Mouse (Mus musculus): ENCODE data around the gene Zc3h4.
"Not testable (repeated sequence)": the region's sequence is repeated elsewhere in the genome, so short reads cannot be mapped to it uniquely, and the experiment has no call there.

Zc3h4 gene

DNA sequence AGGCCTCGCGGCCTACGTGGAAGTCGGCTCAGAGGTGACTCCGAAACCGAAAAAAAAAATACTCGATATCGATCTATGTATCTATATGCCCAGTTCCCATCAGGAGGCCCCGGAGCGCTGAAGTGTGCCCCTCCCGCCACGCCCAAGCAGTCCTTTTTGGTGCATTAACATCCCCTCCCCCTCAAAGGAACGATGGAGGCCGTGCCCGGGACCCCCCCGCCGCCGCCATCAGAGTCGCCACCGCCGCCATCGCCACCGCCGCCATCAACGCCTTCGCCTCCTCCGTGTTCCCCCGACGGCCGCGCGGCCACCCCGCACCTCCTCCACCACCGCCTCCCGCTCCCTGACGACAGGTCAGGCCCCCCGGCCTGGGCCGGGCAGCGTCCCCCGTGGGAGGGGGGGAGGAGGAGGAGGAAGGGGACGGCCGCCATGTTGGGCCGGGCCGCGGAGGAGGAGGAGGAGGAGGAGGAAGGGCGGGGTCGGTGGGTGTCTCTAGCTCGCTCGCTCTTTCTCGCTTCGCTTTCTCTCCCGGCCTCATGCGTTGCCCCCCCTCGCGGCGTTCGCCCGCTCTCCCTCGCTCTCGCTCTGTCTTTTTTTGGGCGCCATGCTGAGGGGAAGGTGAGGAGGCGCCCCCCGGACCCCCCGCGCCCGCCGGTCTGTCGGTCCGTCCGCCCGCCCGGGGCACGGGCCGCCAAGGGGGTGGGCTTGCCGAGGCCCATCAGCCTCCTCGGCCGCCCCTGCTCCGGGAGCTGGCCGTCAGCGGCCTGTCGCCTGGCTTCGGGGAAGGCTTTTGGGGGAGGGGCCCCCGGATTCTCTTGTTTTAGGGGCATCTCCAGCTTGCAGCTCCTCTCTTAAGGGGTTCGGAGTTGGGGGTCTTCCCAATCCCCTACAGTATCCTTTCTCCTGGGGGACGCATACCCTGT, at the start of gene Zc3h4:
TSS of gene Zc3h4 (plus strand) at position 222 of the 923 bp plus-strand sequence.
- DNase-seq, result peak; percentile 91

DNA sequence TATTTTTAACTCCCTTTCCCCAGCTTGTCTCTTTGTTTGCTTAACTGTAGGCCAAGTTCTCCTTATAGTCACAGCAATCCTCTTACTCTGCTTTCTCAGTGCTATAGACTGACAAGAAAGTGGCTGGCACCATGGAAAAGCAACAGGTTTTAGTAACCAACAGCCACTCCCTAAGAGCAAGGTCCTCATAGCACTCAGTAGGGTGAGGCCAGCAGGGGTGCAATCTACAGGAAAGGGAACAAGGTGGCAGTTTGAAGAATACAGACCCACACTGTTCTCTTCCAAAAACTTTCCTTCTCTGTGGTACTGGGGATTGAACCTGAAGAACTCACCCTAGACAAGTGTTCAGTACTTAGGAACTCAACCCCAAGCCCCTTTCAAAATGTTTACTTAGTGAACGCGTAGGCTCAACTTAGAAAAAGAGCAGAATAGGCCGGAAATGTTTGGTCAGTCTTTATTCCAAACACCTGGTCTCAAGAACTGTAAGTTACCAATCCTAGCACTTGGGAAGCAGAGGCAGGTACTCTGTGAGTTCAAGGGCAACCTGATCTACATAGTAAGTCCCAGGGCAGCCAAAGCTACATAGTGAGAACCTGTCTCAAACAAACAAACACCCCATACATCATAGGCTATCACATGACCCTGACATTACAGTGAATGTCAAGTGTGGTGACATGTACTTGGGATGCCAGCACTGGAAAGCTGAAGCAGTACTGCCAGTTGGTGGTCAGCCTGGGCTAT, 44.7 kb upstream of the Zc3h4 start:
- DNase-seq, result no peak

DNA sequence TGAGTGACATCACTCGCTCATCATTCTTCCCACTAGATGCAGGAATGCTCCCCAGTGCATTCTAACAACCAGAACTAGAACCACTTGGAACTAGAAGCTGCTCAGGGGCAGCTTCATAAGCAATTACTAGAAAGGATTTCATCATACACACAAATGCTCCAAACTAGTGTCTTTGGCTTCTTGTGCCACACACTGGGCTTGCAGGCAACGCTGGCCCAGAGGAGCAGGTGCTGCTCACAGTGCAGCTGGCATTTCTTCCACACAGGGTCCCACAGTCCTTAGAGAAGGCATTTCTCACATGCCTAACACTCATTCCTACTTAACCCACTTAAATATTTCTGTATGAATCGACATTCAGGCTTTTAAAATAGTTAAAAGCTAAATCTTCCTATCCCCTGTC, 43.1 kb upstream of the Zc3h4 start:
- DNase-seq, result no peak

DNA sequence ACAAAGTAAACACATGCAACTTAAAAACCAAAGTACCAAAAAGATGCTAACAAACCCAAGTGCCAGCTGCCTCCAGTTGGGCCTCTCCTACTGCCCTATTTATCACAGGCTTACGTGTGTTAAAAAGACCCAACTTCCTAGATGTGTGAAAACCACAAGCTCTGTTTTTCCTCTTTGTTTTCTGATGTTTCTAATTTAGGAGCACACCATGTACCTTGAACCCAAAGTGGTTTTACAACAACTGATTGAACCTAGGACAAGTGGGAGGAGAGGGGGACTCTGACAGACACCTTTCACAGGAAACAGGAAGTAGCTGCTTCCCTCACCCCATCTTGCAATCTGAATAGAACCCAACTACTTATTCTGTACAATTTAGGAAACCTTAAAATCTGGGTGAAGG, 36.4 kb upstream of the Zc3h4 start:
- DNase-seq, result no peak

DNA sequence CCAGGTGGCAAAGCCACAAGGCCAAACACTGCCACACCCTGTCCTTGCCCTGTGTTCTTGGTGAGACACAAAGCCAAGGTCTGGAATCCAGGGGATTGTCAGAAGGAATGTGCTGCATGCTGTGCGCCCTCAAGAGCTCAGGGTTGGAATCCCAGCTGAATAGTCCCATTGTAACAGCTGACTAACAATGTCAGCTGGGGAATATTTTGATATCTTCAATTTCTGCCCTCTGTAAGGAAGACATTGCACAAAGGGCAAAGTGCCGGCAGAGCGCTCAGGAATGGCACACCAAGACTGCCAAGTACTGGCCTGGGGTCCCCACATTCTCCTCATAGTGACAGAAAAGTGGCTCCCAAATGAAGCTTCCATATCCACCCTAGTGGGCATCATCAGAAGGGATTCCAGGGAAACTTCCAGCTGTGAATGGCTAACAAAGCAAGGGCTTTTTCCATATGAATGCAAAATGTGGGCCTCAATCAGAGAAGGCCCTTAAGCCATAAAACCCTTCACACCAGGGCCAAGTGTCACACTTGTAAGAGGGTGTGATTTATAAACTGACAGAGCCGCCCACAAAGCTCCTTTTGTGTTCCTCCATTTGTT, 35.7 kb upstream of the Zc3h4 start:
- DNase-seq, result no peak

DNA sequence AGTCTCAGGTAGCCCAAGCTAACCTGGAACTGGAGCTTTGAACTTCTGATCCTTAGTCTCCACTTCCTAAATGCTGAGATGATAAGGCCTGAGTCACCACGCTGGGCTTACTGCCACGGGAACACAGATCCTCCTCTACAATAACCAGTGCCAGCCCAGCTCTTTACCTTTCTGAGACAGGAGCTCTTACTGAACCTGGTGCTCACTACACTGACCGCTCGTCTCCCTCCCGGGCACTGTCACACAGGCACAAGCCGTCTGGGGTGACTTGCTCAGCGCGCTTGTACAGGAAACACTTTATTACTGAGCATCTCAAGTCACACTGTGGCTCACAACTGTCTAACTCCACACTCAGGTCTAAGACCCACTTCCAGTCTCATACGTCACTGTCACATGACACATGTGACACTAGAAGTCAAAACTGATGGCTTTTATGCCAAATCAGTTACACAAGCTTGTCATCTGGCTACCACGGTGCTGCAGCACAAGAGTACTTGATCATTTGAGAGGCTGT, 34.5 kb upstream of the Zc3h4 start:
- no peak for DNase-seq

DNA sequence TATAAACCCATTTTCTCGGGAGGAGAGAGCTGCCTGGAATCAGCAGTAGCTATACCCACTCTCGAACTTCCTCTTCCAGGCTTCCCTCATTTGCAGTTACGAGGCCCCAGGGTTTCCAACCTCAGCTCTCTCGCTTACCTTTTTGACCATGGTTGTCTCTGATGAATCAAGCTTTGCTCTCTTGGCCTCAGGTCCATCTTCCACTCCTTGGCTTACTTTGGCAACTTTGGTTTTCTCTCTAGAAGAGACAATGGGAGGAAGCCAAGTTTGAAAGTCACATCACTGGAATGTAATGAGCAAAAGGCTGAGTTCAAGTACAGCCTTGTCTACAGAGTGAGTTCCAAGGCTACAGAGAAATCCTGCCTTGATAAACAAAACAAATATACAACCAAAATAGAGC, 34.0 kb upstream of the Zc3h4 start:
- DNase-seq, result no peak

DNA sequence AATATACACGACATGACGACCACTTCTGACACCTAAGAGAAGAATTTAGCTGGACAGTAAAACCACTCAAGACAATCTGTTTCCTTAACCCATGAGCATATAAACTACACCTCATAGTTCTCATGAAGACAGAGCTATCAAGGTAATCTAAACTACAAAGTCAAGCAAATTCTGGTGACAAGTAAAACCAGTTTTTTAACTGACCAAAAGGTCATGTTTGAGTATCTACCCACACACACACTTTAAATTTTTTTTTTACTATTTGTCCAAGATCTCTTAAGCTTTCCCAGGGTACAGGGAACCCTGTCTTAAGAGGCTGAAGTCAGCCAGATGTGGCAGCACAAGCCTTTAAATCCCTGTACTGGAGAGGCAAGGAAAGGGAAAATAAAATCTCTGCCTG, 31.9 kb upstream of the Zc3h4 start:
- no peak for DNase-seq

DNA sequence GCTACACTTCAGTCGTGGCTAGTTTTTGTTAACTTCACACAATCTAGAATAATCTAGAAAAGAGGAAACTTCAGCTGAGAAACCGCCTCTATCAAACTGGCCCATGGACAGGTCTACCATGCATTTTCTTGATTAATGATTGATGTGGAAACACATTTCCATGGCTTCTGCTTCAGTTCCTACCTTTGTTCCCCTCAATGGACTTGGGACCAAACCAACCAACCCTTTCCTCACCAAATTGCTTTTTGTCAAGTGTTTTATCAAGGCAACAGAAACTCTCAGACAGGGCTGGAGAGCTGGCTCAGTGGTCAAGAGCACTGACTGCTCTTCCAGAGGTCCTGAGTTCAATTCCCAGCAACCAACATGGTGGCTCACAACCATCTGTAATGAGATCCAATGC, 30.1 kb upstream of the Zc3h4 start:
- DNase-seq, result no peak

DNA sequence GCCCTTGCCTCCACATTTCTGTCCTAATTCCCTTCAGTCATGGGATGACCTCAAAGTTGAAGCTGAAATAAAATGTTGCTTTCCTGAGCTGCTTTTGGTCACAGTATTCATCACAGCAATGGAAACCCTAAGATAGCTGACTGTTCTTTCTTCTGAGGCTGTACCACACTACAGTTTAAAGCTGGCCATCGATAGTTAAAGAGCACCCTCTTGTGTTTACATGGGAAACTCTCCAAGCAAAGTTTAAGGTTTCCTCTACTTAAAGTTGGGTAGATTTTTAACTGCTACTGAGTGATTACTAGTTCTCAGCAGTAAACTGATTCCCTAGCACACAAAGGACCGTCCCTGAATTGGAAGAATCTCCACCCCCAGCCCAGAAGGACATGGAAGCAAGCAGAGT, 27.0 kb upstream of the Zc3h4 start:
- no peak for DNase-seq

DNA sequence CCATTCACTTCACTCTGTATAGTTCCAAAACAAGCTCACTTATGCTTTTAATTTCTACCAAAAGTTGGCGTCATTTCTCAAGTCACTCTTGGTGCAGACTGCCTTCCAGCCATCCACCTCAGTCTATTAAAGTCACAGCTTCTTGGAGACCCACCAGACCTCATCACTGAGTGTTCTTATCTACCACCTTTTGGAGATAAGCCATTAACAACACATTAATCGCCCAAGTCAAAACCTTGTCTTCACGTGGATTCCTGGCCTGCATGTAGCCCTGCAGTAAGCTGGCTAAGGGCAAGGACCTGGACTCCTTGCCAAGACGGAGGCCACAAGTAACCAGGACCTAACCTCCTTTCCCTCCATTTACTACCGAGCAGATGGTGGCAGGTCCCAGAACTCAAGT, 25.7 kb upstream of the Zc3h4 start:
- no peak for DNase-seq

DNA sequence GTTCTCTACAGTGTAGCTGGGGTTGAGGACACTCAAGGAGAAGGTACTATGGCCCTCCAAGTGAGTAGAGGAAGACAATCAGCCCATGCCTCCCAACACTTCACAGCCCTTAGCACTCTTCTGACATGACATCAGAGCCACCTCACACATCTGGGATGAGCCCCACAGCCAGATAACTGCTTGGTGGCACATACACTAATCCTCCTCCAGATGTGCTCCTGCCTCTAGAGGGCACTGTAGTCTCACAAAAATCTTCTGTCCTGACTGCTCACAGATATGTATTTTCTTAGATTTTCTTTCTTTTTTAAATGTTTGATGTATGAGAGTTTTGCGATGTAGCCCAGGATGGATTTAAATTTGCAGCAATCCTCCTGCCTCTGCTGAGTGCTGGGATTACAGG, 24.2 kb upstream of the Zc3h4 start:
- peak; percentile 43 for DNase-seq

DNA sequence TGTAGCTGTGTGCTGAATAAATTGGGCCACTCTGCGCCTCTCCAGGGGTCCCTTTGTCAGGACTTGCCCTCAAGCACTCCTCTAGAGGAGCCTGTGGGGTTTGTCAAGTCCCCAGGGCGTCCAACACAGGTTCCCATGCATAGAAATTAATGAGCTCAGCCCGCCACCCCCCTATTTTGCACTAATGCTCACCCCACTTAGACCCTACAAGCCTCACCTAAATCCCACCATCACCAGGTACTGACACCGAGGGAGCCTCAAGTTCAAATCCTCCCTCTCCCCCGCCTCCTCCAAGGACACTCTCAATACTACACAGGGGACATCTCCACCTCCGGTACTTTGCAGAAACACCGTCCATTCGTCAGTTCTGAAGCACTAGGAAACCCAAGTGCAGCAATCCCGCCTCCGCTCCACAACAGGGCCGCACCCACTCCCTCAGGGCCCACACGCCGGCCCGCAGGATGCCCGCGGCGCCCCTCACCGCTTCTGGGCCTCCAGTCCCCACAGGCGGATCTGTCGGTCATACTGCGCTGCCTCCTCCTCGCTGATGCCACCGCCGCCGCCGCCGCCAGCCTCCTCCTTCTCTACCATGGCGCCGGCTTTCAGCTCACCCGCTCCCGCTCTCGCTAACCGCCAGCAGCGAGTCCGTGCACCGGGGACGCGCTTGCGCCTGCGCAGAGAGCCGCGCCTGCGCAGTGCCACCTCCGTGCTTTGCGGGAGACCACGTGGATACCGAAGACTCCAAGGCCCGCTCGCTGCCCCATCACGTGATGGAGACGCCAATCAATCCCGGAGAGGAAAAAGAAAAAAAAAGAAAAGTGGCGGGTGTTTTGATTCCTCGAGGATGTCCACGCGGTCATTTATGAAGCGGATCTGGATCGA, 13.3 kb upstream of the Zc3h4 start, which contains the start of gene Sae1:
TSS of gene Sae1 (minus strand) at position 647 of the 882 bp plus-strand sequence.
- peak; percentile 97 for DNase-seq

DNA sequence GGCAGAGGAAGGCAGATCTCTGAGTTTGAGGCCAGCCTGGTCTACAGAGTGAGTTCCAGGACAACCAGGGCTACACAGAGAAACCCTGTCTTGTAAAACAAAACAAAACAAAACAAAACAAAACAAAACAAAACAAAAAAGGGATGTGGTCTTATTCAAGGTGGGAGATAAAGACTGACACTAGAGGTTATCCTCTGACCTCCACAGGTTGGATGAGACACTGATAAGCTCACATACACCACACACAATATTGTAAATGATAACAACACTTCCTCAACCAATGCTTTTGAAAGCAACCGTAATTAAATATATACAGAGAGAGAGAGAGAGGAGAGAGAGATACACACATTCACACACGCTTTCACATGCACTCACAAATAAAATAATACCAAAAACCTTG, 10.8 kb upstream of the Zc3h4 start:
- DNase-seq, result not testable (repeated sequence)

DNA sequence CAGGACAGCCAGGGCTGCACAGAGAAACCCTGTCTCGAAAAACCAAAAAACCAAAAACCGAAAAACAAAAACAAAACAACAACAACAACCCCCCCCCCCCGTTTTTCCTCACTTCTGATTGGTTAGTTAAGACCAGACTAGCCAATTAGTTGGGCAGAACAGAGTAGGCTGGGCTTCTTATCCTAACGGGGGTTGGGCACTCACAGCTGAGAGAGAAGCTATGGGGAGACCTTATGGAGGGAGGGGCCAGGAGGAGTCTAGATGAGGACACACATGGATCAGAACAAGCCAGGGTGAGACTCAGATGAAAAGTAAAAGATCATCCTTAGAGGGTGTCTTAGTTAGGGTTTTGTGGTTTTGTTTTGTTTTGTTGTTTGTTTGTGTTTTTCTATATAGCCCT, 7.8 kb upstream of the Zc3h4 start:
- DNase-seq, result no peak

DNA sequence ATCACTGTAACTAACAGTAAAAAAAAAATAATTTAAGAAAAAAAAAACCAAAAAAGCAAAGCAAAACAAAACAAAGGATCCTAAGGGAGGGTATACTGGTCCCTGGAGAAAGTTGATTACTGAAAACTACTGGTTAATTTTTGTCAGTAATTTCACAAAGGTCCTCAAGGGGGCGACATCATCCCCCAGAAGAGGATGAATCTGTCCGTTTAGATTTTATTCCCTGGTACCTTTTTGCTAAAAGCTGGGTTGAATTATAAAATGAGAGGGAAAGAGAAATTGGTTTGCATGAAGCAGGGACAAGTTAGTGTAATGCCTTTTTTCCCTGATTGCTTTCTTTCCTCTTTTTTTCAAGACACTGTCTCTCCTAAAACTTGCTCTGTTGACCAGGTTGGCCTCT, 4.8 kb upstream of the Zc3h4 start:
- DNase-seq, result peak; percentile 72

DNA sequence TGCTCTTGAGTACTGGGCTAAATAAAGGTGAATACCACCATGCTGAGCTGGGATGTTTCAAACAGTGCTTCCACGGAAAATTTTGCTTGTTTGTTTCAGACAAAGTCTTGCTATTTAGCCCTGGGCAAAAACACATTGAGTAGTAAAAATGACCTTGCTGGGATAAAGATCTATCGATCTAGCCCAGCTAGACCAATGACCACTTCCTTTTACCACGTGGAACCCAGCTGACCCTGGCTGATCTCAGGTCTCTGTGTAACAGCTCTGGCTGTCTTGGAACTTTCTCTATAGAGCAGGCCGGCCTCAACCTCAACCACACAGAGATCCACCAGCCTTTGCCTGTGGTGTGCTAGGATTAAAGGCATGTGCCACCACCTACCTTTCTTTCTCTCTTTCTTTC, 3.2 kb upstream of the Zc3h4 start:
- DNase-seq, result peak; percentile 47

DNA sequence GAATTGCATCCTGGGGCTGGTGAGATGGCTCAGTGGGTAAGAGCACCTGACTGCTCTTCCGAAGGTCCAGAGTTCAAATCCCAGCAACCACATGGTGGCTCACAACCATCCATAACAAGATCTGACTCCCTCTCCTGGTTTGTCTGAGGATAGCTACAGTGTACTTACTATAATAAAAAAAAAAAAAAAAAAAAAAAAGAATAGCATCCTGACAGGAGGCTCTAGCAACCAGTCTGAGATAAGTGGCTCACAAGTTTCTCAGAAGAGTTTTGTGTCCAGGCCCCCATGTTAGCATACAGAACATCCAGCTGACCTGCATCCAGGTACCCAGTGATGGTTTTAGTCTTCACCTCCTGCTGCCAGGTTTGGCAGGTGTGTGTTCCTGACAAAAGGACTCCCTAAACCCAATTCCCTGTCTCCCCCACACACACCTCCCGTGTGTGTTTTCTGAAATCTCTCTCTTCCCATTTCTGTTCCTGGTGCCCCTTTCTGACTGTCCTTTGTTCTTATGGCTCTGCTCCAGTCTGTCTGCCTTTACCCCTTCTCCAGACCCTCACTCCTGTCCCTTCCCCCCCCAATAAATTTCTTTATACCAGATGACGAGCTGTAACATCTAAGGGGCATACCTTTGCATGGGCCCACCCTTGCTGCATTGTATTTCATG, 2.2 kb upstream of the Zc3h4 start:
- DNase-seq, result peak; percentile 76

DNA sequence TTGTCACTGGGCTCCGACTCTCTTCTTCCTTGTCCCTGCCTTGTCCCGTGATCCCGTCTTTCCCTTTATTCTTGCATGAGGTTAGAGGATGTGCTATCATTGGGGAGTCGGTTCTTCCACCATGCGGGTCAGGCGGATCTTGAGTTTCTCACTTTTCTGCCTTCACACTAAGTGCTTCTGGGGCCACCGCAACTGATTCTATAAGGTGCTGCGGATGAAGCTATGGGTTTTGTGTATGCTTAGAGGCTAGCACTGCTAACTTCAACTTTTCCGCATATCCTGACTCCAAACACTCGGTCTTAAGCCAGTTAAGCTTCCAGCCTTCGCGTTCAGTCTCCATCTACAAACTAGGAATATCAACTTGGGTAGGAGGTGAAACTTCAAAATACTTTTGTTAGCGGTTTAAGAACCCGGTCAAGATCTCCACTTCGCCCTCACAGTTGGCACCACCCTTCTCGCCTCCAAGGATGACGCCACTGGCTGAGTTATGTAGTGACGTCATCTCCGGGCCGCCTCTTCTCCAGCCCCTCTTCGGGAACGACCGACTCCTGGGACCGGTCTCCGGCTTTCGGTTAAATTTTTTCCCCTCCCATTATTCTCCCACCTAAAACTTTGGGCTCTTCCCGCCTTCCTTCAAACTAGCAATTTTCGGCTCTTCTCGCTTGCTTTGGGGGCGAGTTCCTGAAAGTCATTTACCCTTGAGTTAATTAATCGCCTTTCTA, 1.5 kb upstream of the Zc3h4 start:
- DNase-seq, result peak; percentile 96

DNA sequence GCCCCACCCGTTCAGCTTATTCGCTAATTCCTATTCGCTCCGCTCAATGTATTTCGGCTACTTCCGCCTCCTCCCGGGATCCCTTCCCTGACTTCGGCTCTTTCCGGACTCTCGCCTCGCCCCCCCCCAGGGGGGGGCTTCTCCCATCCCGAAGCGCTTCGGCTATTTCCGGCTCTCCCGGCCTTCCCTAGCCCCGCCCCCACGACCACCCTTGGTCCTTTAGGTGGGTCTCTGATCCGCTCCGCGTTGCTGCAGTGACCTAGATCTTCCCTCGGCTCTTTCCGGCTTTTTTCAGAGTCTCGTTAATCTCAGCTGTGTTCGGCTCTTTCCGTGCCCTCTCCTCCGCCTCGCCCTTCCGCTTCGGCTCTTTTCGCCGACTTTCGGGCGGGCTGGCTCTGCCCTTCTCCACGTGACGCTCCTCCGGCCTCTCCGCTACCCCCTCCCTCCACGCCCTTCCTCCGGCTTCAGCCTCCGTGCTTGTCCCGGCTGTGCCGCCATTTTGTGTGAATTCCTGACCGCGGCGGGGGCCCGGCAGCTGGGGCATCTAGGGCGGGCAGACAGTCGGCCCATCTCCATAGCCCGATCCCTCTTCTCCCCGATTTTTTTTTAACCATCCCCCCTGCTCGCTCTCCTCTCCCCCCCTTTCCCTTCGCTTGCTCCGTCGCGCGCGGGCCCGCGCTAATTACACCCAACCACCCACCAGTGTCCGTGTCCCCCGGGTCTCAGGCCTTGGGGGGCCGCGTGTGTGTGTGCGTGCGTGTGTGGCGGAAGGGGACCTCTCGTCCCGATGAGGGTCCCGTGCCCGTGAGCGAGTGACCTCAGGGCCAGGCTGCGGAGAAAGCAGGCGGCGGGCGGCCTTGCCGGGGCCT, 656 bp upstream of the Zc3h4 start:
- DNase-seq, result peak; percentile 99
